Comparison of ENCODE assay signal across 11 mouse cellular contexts in genomic region chr3:135556052-135556587, GRCm38 (mm10).
A peak's percentile ranks its signal among the peaks of the same experiment; 100 is the strongest.
DNase-seq lines count a peak whose midpoint lies in the region; ATAC-seq and TF ChIP-seq lines count a peak whose summit lies in the region.
"Had no signal": no experiment of that assay in that cellular context is flagged by ENCODE, and none has a peak within 500 bp of the region (broad histone marks: within the 10 kb centered on the region; RNA-seq: fewer than 3 reads in every experiment).

No protein-coding gene starts in this region.

- peak; percentile 11 to 52 for DNase-seq in frontal cortex, adult 2 months (ENCODE audit: extremely low spot score in 1 of 2, low spot score in 1 of 2)
- DNase-seq in frontal cortex, postnatal 14 days (ENCODE audit: low spot score in 2 of 2) = no peak
- DNase-seq in lung, adult 2 months = no peak
- no peak for DNase-seq in lung, adult 18-20 months
- peak; percentile 32 for DNase-seq in NIH3T3 (ENCODE audit: low read depth)
- no peak for DNase-seq in testis, postnatal 14 days (ENCODE audit: low spot score)
- no peak for DNase-seq in urinary bladder, postnatal 14 days (ENCODE audit: low spot score)
- DNase-seq: adrenal gland, postnatal 25 days had no signal

- 59% methylated on average over 7 of the region's 7 CpGs for WGBS in lung, adult 2 months

- no peaks in the 10 kb centered on the region for H3K4me1 ChIP-seq in lung, adult 2 months (ENCODE audit: control insufficient read depth, insufficient read depth, low read length)
- H3K4me1 ChIP-seq: intestine, embryonic 15.5 days had no signal

- 0 out of 2 replicates have a peak, but pooled peaks have one; percentile 24 for ATAC-seq in megakaryocyte-erythroid progenitor cell, adult 5-6 weeks (replicated peaks; ENCODE audit: low FRiP score, low TSS enrichment, poor library complexity, severe bottlenecking)
- ATAC-seq: intestine, embryonic 15.5 days; midbrain, embryonic 16.5 days had no signal

- TF ChIP-seq POLR2A in lung, adult 2 months (IDR thresholded peaks at IDR 0.05; ENCODE audit: borderline replicate concordance, extremely low read depth, low read depth, low read length) = no peak

- no peak overlapping the region for H3K4me3 ChIP-seq in lung, adult 2 months (replicated peaks; ENCODE audit: extremely low read depth, low read depth, low read length)
- H3K4me3 ChIP-seq: intestine, embryonic 15.5 days had no signal

- TF ChIP-seq CTCF in lung, adult 2 months (IDR thresholded peaks at IDR 0.05; ENCODE audit: insufficient read depth, low read length) = peak; percentile 36; the same call in 1 of the 2 replicates

Comparison
In these comparisons a context has a peak if more than half of its experiments do, and no peak if none do; other contexts are left out.
1. DNase-seq: peak in frontal cortex, adult 2 months (2 of 2) and NIH3T3 (single experiment); none in frontal cortex, postnatal 14 days (0 of 2), lung, adult 2 months (single experiment), lung, adult 18-20 months (0 of 2), testis, postnatal 14 days (single experiment) and urinary bladder, postnatal 14 days (single experiment).